Mouse (Mus musculus) embryonic facial prominence, embryonic 10.5 days (tissue): ENCODE data around the gene Pex19. TPM values are rescaled to one million over a fixed set of nuclear protein-coding genes. Genes with fewer than 3 reads are reported as not detected.

Source experiments
- DNase-seq: peaks from one replicate; pipeline ENCODE4 v3.0.0-alpha.2; 2017; ENCODE audit warnings: low spot score
- H3K27ac ChIP-seq: fragments of 300-500 bp; sonication (generic); replicated peaks from 2 replicates; pipeline ENCODE4 v1.5.1; 2016; ENCODE audit warnings: mild to moderate bottlenecking
- H3K27me3 ChIP-seq: fragments of 300-500 bp; sonication (generic); replicated peaks from 2 replicates; pipeline ENCODE4 v1.6.1; 2016; ENCODE audit warnings: low read depth, mild to moderate bottlenecking; ENCODE audit not compliant: poor library complexity, severe bottlenecking
- H3K36me3 ChIP-seq: fragments of 300-500 bp; sonication (generic); replicated peaks from 2 replicates; pipeline ENCODE4 v1.6.1; 2016; ENCODE audit warnings: mild to moderate bottlenecking, moderate library complexity
- H3K4me1 ChIP-seq: fragments of 300-500 bp; sonication (generic); 2 replicates; pipeline ENCODE4 v1.6.1; 2016
- H3K4me3 ChIP-seq: fragments of 300-500 bp; sonication (generic); 2 replicates; pipeline ENCODE4 v1.5.1; 2016; ENCODE audit warnings: mild to moderate bottlenecking, moderate library complexity
- H3K9me3 ChIP-seq: fragments of 300-500 bp; sonication (generic); 2 replicates; pipeline ENCODE4 v1.6.1; 2016; ENCODE audit warnings: mild to moderate bottlenecking
- whole genome bisulfite sequencing: fragments of 180-500 bp; shearing (Covaris S2); methylation state at CpG from one replicate; pipeline ENCODE4 v1.1.7; 2016; 5-methylcytosine and 5-hydroxymethylcytosine counted together
- polyA plus RNA-seq: library from polyadenylated mRNA; unstranded; fragments of >200 nt; fragmentation: Nextera tagmentation; extraction: Ambion mirVana; gene quantifications from 2 replicates; pipeline ENCODE4 v1.2.1, GENCODE M21; 2016

Gene Pex19
- polyA plus RNA-seq, 1 experiment from 2014 or later: 184 TPM

DNA sequence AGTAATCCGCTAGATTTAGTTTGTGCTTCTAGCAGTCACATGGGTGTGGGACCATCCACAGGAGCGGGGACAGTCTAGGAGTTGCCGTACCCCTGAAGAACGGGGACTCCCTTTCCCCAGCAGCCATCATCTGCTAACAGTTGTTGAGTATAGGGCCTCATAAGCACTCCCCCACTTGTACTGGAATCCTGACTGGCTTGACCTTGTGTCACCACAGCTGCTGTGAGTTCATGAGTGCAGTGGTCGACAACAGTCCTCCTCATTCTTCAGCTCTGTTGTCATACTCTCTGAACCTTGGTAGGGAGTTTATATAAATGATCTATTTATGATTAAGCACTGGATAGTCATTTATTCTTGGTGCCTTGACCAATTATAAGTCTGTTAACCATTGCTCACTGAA, 43.3 kb downstream of the Pex19 start:
- DNase-seq: no peak
- H3K27me3 ChIP-seq: no peaks in the 10 kb centered on the region
- H3K36me3 ChIP-seq: peaks cover 100% of the 10 kb centered on the region
- H3K4me1 ChIP-seq: no peaks in the 10 kb centered on the region
- WGBS: 96% methylated on average over 5 of the region's 5 CpGs
- no peak overlapping the region for H3K27ac ChIP-seq
- no peaks in the 10 kb centered on the region for H3K9me3 ChIP-seq
- no peak overlapping the region for H3K4me3 ChIP-seq

DNA sequence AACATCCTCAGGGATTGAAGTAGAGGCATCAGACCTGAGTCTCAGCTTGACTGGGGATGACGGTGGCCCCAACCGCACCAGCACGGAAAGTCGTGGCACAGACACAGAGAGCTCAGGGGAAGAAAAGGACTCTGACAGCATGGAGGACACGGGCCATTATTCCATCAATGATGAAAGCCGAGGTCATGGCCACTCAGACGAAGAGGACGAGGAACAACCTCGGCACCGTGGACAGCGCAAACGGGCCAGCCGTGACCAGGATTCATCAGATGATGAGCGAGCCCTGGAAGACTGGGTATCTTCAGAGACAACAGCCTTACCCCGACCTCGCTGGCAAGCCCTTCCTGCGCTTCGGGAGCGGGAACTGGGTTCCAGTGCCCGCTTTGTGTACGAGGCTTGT, 45.8 kb downstream of the Pex19 start:
- Histone ChIP-seq H3K36me3 (peaks cover 98% of the 10 kb centered on the region), H3K4me3 (no peak overlapping the region), H3K4me1 (no peaks in the 10 kb centered on the region), H3K27me3 (no peaks in the 10 kb centered on the region), H3K27ac (no peak overlapping the region), H3K9me3 (no peaks in the 10 kb centered on the region)
- WGBS: 95% methylated on average over 21 of the region's 21 CpGs
- DNase-seq: no peak

DNA sequence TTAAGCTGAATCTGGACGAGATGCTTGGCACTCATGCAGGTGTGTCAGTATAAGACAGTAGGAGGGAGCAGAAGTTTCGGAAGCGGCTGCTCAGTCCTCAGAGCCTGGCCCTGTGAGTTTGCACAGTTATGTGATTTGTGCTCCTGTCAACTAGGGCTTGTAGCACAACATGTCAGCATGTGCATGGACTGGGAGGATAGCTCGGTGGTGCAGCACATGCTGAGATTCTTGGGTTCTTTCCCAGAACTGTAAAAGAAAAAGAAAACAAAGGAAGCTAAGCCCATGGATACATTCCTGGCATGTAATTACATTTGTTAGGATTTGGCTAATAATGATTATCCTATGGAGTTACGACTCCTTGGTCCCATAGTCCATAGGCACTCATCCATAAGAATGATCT, 46.6 kb downstream of the Pex19 start:
- H3K9me3 ChIP-seq: no peaks in the 10 kb centered on the region
- no peak for DNase-seq

DNA sequence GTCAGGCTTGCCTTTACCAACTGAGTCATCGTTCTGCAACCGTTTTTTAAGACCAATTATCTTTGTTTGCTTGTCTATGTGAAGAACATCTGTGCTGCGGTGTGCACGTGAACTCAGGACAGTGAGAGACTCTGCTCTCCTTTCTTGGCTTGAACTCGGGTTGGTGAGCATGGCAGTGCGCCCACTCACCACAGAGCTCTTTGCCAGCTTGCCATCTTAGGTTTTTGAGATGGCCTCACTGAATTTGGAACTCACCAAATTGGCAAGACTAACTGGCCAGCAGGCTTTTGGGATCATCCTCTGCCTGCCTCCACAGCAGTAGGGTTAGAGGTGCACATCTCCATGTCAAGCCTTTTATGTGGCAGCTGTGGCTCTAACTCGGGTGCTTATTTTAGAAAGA, 51.2 kb downstream of the Pex19 start:
- Histone ChIP-seq H3K36me3 (peaks cover 98% of the 10 kb centered on the region), H3K4me3 (no peak overlapping the region), H3K27ac (no peak overlapping the region), H3K27me3 (no peaks in the 10 kb centered on the region), H3K4me1 (no peaks in the 10 kb centered on the region), H3K9me3 (no peaks in the 10 kb centered on the region)
- DNase-seq: no peak
- WGBS: 92% methylated on average over 7 of the region's 7 CpGs

More for the DNA sequence above, 46.6 kb downstream of the Pex19 start:
- H3K4me1 ChIP-seq: no peaks in the 10 kb centered on the region
- H3K27ac ChIP-seq: no peak overlapping the region
- peaks cover 98% of the 10 kb centered on the region for H3K36me3 ChIP-seq
- WGBS: 94% methylated on average over 5 of the region's 5 CpGs
- H3K27me3 ChIP-seq: no peaks in the 10 kb centered on the region
- no peak overlapping the region for H3K4me3 ChIP-seq

DNA sequence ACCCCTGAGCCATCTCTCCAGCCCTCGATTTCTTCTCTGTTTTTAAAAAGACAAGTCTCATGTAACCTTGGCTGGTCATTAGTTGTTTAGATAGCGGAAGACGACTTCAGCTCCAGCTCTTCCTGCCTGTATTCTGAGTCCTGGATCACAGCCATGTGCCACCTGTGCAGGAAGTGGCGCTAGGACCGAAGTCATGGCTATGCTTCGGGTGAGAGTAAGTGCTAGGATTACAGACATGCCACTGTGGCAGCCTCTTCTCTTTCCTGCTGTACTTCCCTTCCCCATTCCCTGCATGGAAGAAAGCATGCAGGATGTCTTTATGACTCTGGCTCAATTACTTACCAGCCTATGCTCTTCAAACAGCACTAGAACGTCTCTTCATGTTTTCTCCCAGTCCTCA, 52.5 kb downstream of the Pex19 start:
- WGBS: 85% methylated on average over 7 of the region's 7 CpGs
- Histone ChIP-seq H3K27me3 (no peaks in the 10 kb centered on the region), H3K36me3 (peaks cover 92% of the 10 kb centered on the region), H3K4me3 (no peak overlapping the region), H3K4me1 (no peaks in the 10 kb centered on the region), H3K27ac (no peak overlapping the region), H3K9me3 (no peaks in the 10 kb centered on the region)
- no peak for DNase-seq

DNA sequence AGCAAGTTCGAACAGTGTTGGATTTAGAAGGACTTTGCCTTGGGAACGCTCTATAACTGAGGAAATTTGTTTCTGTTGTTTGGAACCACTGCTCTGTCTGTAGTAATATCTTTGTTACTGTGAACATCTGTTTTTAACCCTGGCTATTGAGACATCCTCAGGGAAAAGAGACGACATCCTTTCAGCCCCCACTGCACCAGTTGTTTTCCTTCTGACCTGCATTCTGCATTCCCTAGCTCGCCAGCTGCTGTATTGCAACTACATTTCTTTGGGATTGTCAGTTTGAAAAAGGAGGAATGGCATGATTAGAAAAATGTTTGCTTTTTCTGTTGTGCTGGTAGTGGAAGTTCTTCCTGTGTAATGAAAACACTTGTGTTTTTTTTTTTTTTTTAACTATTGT, 54.3 kb downstream of the Pex19 start:
- 80% methylated on average over 4 of the region's 4 CpGs for WGBS
- Histone ChIP-seq H3K9me3 (no peaks in the 10 kb centered on the region), H3K4me1 (no peaks in the 10 kb centered on the region), H3K27me3 (no peaks in the 10 kb centered on the region), H3K36me3 (peaks cover 90% of the 10 kb centered on the region), H3K27ac (no peak overlapping the region), H3K4me3 (no peak overlapping the region)
- DNase-seq: no peak

DNA sequence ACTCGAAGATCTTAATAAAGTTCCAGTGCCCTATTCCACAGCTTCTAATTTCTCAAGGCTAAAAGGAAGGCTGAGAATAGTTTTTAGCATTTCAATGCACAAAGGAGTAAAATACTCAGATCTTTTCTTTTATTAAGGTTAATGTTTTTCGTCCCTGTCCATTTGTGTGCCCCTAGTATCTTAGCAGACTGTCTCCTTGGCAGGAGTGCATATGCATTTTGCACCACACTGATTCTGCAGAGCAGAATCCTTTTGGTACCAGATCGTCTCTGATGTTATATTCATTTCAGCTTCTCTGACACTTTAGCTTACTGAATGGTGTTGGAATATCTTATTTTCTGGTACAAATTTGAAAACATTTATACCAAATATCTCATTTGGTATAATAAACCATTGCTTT, 55.2 kb downstream of the Pex19 start:
- Histone ChIP-seq H3K36me3 (peaks cover 91% of the 10 kb centered on the region), H3K9me3 (no peaks in the 10 kb centered on the region), H3K4me3 (no peak overlapping the region), H3K4me1 (no peaks in the 10 kb centered on the region), H3K27ac (no peak overlapping the region), H3K27me3 (no peaks in the 10 kb centered on the region)
- 93% methylated on average over 3 of the region's 3 CpGs for WGBS
- no peak for DNase-seq

DNA sequence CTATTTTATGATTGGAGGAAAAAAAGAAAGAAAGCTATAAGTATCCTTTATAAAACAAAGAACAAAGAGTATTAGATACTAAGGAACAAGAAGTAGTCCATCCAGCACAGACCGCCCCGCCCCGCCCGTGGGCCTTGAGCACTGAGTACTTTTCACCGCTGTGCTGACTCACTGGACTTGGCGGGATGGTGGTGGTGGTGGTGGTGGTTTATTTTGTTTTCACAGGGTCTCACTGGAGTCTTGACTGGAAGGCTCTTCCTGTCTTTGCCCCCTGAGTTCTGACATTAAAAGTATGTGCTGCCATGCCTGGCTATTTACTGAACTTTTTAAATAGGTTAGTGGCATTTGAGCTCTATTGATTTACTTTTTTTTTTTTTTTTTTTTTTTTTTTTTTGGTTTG, 56.5 kb downstream of the Pex19 start:
- peaks cover 92% of the 10 kb centered on the region for H3K36me3 ChIP-seq
- no peaks in the 10 kb centered on the region for H3K4me1 ChIP-seq
- H3K27me3 ChIP-seq: no peaks in the 10 kb centered on the region
- H3K27ac ChIP-seq: no peak overlapping the region
- no peak for DNase-seq
- WGBS: 95% methylated on average over 6 of the region's 6 CpGs
- H3K9me3 ChIP-seq: no peaks in the 10 kb centered on the region
- H3K4me3 ChIP-seq: no peak overlapping the region

DNA sequence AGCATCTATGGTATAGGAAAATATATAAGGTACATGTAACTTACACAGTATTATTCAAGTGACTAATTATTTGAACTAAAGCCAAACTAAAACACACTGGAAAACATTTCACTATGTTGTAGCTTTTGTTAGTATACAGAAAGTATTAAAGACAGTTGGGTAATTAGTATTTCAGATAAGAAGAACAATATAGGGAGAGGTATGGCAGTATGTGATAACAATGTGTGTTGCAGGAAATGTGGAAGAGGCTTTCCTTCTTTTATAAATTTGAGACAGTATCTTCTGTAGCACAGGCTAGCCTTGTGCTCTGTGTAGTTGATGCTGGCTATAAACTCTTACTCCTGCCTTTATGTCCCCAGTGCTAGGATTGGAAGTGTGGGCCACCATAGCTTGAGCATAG, 57.4 kb downstream of the Pex19 start:
- Histone ChIP-seq H3K27ac (no peak overlapping the region), H3K36me3 (peaks cover 92% of the 10 kb centered on the region), H3K4me1 (no peaks in the 10 kb centered on the region), H3K9me3 (no peaks in the 10 kb centered on the region), H3K4me3 (no peak overlapping the region), H3K27me3 (no peaks in the 10 kb centered on the region)
- DNase-seq: no peak

Other genes starting within 250 kb of the Pex19 start
- gene Gm10521, start 231.1 kb upstream of the Pex19 start, polyA plus RNA-seq: not detected in 2 replicates
- gene Slamf6, start 209.2 kb upstream of the Pex19 start, polyA plus RNA-seq: 0.45 TPM in 1 of 2 replicates, not detected in the other
- 28.3 and 35.3 TPM in 2 replicates for gene Vangl2, start 98.3 kb upstream of the Pex19 start, polyA plus RNA-seq
- 4.1 and 4.7 TPM in 2 replicates for gene Nhlh1, start 69.2 kb upstream of the Pex19 start, polyA plus RNA-seq
- 185 and 189 TPM in 2 replicates for gene Copa, start 44.2 kb upstream of the Pex19 start, polyA plus RNA-seq
- gene Ncstn, start 44.0 kb upstream of the Pex19 start, polyA plus RNA-seq: 92.1 and 98.5 TPM in 2 replicates
- 130 and 141 TPM in 2 replicates for gene Dcaf8, start 21.3 kb downstream of the Pex19 start, polyA plus RNA-seq
- 123 and 138 TPM in 2 replicates for gene Pea15a, start 80.0 kb downstream of the Pex19 start, polyA plus RNA-seq
- 1.6 TPM in 2 replicates for gene Casq1, start 93.1 kb downstream of the Pex19 start, polyA plus RNA-seq
- not detected in 2 replicates for gene Atp1a4, start 131.7 kb downstream of the Pex19 start, polyA plus RNA-seq
- 33.7 and 39.5 TPM in 2 replicates for gene Igsf8, start 134.9 kb downstream of the Pex19 start, polyA plus RNA-seq
- gene Atp1a2, start 171.3 kb downstream of the Pex19 start, polyA plus RNA-seq: 1.2 and 1.4 TPM in 2 replicates
- 0.10 and 0.11 TPM in 2 replicates for gene Kcnj9, start 202.6 kb downstream of the Pex19 start, polyA plus RNA-seq
- gene Kcnj10, start 214.5 kb downstream of the Pex19 start, polyA plus RNA-seq: 0.09 and 0.15 TPM in 2 replicates
- 10.2 and 11.1 TPM in 2 replicates for gene Pigm, start 249.8 kb downstream of the Pex19 start, polyA plus RNA-seq